Mouse (Mus musculus) MEL (cell line): ENCODE measurements around the gene Gnas.

Experiments used
- CTCF ChIP-seq, 3 experiments: IDR thresholded peaks in 2 of 3; conservative IDR thresholded peaks in 1 of 3; 2 replicates each; pipeline ENCODE4 v1.5.1; 2011 to 2012; ENCODE audit warnings: low read length in 3 of 3, low read depth in 2 of 3, mild to moderate bottlenecking in 2 of 3, improper control_type of control experiment in 1 of 3, inconsistent platforms in 1 of 3, mixed read lengths in 1 of 3, moderate library complexity in 1 of 3; ENCODE audit not compliant: control insufficient read depth in 1 of 3, insufficient read depth in 1 of 3, poor library complexity in 1 of 3, severe bottlenecking in 1 of 3
- GATA1 ChIP-seq: IDR thresholded peaks from 2 replicates; pipeline ENCODE4 v1.6.1; 2011; ENCODE audit warnings: low read depth, low read length, improper control_type of control experiment
- POLR2A ChIP-seq, 2 experiments: IDR thresholded peaks; 2 replicates each; pipeline ENCODE4 v1.6.1; 2011 to 2012; ENCODE audit warnings: low read length in 2 of 2, mild to moderate bottlenecking in 2 of 2, control low read depth in 1 of 2, improper control_type of control experiment in 1 of 2, low read depth in 1 of 2, moderate library complexity in 1 of 2; ENCODE audit not compliant: control insufficient read depth in 1 of 2, insufficient read depth in 1 of 2, poor library complexity in 1 of 2
- POLR2AphosphoS2 ChIP-seq: IDR thresholded peaks from 2 replicates; pipeline ENCODE4 v1.6.1; 2011; ENCODE audit warnings: low read length, improper control_type of control experiment
- RAD21 ChIP-seq: IDR thresholded peaks from 2 replicates; pipeline ENCODE4 v1.6.1; 2011; ENCODE audit warnings: mild to moderate bottlenecking, low read depth, low read length, improper control_type of control experiment
- TCF12 ChIP-seq: IDR thresholded peaks from 2 replicates; pipeline ENCODE4 v1.6.1; 2014; ENCODE audit warnings: low read depth, mild to moderate bottlenecking, inconsistent platforms, low read length, improper control_type of control experiment, moderate library complexity
- ZNF384 ChIP-seq: IDR thresholded peaks from 2 replicates; pipeline ENCODE4 v1.6.1; 2012; ENCODE audit warnings: low read depth, mild to moderate bottlenecking, inconsistent platforms, low read length, improper control_type of control experiment

GRCm38 (mm10) chr2:174288673-174289430 lies 4.7 kb downstream of the Gnas start:
- TF ChIP-seq ZNF384, result no peak
- TF ChIP-seq RAD21, result no peak
- TF ChIP-seq POLR2A (IDR thresholded peaks at IDR 0.05; ENCODE audit: control insufficient read depth in 1 of 2, insufficient read depth in 1 of 2, low read depth in 1 of 2, low read length in 2 of 2, poor library complexity in 1 of 2), result no peak
- no peak for TF ChIP-seq POLR2AphosphoS2
- no peak for TF ChIP-seq GATA1
- no peak for TF ChIP-seq CTCF (IDR thresholded peaks at IDR 0.05 in 2 of 3, conservative IDR thresholded peaks at IDR 0.05 in 1 of 3; ENCODE audit: control insufficient read depth in 1 of 3, insufficient read depth in 1 of 3, low read depth in 2 of 3, low read length in 3 of 3, poor library complexity in 1 of 3, severe bottlenecking in 1 of 3)
- no peak for TF ChIP-seq TCF12
